Mouse (Mus musculus) megakaryocyte, embryonic 14.5 days (primary cell): ENCODE data around the gene Zfand6.

Experiments
- FLI1 ChIP-seq: IDR thresholded peaks from 2 replicates; pipeline ENCODE4 v1.6.1; 2012; ENCODE audit warnings: low read length, inconsistent platforms, mixed read lengths
- GATA1 ChIP-seq: IDR thresholded peaks from 3 replicates; pipeline ENCODE4 v1.6.1; 2012; ENCODE audit warnings: mixed read lengths, low read length, inconsistent platforms, borderline replicate concordance

DNA sequence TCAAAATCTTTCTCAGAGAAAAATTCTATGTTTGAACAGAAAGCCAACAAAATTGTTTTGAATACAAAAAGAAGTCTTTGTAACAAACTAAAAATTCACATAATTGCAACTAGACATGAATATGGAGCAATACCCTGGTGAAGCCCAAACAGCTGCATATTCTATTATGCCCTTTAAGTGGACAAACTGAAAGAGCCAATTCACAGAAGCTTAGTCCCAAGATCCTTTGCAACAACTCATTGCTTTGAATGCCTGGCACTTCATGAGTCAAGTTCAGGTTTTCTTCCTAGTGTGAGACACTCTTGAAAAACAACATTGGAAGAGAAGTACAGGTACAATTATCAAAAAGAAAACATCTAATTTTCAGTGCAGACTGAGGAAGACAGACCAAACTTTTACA, 8.8 kb downstream of the Zfand6 start:
- TF ChIP-seq GATA1 (no peak), FLI1 (no peak)
